Mouse (Mus musculus): ENCODE results near the gene Tas2r126. TPM values are rescaled to one million over a fixed set of nuclear protein-coding genes. Genes with fewer than 3 reads are reported as not detected.

Gene Tas2r126
- not detected in 2 replicates for polyA plus RNA-seq (2015; fragmentation: Nextera tagmentation; extraction: Ambion mirVana)

- H3K27me3 ChIP-seq (ENCODE audit: control insufficient read depth, insufficient read depth, low read depth, low read length), result no peaks in the 10 kb centered on the region
- WGBS, result 88% methylated on average over 6 of the region's 6 CpGs
- no peak within 1 kb of the TSS for H3K9ac ChIP-seq (ENCODE audit: low read depth, low read length)
- H3K9me3 ChIP-seq (replicated peaks; ENCODE audit: control insufficient read depth, low read length, poor library complexity, severe bottlenecking), result no peaks in the 10 kb centered on the region
- H3K4me2 ChIP-seq (ENCODE audit: low read length), result no peak within 1 kb of the TSS
- no peaks in the 10 kb centered on the region for H3K36me3 ChIP-seq (ENCODE audit: control insufficient read depth, insufficient read depth, low read length)
- no peak within 1 kb of the TSS for H3K27ac ChIP-seq (ENCODE audit: low read length)
- no peaks in the 10 kb centered on the region for H3K4me1 ChIP-seq (ENCODE audit: control insufficient read depth, insufficient read depth, low read length)
- ATAC-seq, result no peak
- no peak within 1 kb of the TSS for H3K4me3 ChIP-seq (ENCODE audit: low read depth, low read length)
Measured at GRCm38 (mm10) chr6:42434446-42434845, at the start of gene Tas2r126. Gene Tas2r126 (plus strand): TSS chr6:42434535.

- H3K9ac ChIP-seq (ENCODE audit: low read depth, low read length), result no peak overlapping the region
- no peak overlapping the region for H3K4me3 ChIP-seq (ENCODE audit: low read depth, low read length)
- no peak overlapping the region for H3K27ac ChIP-seq (ENCODE audit: low read length)
- H3K4me2 ChIP-seq (ENCODE audit: low read length), result no peak overlapping the region
- ATAC-seq, result no peak
- no peaks in the 10 kb centered on the region for H3K9me3 ChIP-seq (replicated peaks; ENCODE audit: control insufficient read depth, low read length, poor library complexity, severe bottlenecking)
- no peaks in the 10 kb centered on the region; the same call in 1 of the 2 replicates for H3K4me1 ChIP-seq (ENCODE audit: control insufficient read depth, insufficient read depth, low read length)
- no peaks in the 10 kb centered on the region for H3K36me3 ChIP-seq (ENCODE audit: control insufficient read depth, insufficient read depth, low read length)
- 91% methylated on average over 4 of the region's 4 CpGs for WGBS
- no peaks in the 10 kb centered on the region for H3K27me3 ChIP-seq (ENCODE audit: control insufficient read depth, insufficient read depth, low read depth, low read length)
Measured at GRCm38 (mm10) chr6:42385635-42386034, 48.7 kb upstream of the Tas2r126 start.

GRCm38 (mm10) chr6:42391796-42392330 lies 42.5 kb upstream of the Tas2r126 start:
- no peak for ATAC-seq
- H3K9ac ChIP-seq (ENCODE audit: low read depth, low read length), result no peak overlapping the region
- H3K4me1 ChIP-seq (ENCODE audit: control insufficient read depth, insufficient read depth, low read length), result no peaks in the 10 kb centered on the region
- H3K9me3 ChIP-seq (replicated peaks; ENCODE audit: control insufficient read depth, low read length, poor library complexity, severe bottlenecking), result no peaks in the 10 kb centered on the region
- H3K4me2 ChIP-seq (ENCODE audit: low read length), result no peak overlapping the region
- no peak overlapping the region for H3K4me3 ChIP-seq (ENCODE audit: low read depth, low read length)
- H3K27me3 ChIP-seq (ENCODE audit: control insufficient read depth, insufficient read depth, low read depth, low read length), result no peaks in the 10 kb centered on the region
- 59% methylated on average over 2 of the region's 2 CpGs for WGBS
- H3K36me3 ChIP-seq (ENCODE audit: control insufficient read depth, insufficient read depth, low read length), result no peaks in the 10 kb centered on the region
- H3K27ac ChIP-seq (ENCODE audit: low read length), result no peak overlapping the region

GRCm38 (mm10) chr6:42395960-42396809 lies 38.1 kb upstream of the Tas2r126 start:
- no peak for ATAC-seq
- WGBS, result 74% methylated on average over 9 of the region's 9 CpGs
- no peak overlapping the region for H3K27ac ChIP-seq (ENCODE audit: low read length)

GRCm38 (mm10) chr6:42397041-42397657 lies 37.2 kb upstream of the Tas2r126 start:
- WGBS, result 77% methylated on average over 3 of the region's 3 CpGs
- no peak for ATAC-seq
- Histone ChIP-seq H3K4me2 (ENCODE audit: low read length) (no peak overlapping the region), H3K9me3 (replicated peaks; ENCODE audit: control insufficient read depth, low read length, poor library complexity, severe bottlenecking) (no peaks in the 10 kb centered on the region), H3K4me1 (ENCODE audit: control insufficient read depth, insufficient read depth, low read length) (no peaks in the 10 kb centered on the region), H3K27ac (ENCODE audit: low read length) (no peak overlapping the region), H3K36me3 (ENCODE audit: control insufficient read depth, insufficient read depth, low read length) (no peaks in the 10 kb centered on the region), H3K4me3 (ENCODE audit: low read depth, low read length) (no peak overlapping the region), H3K9ac (ENCODE audit: low read depth, low read length) (no peak overlapping the region), H3K27me3 (ENCODE audit: control insufficient read depth, insufficient read depth, low read depth, low read length) (no peaks in the 10 kb centered on the region)

More at GRCm38 (mm10) chr6:42395960-42396809, 38.1 kb upstream of the Tas2r126 start:
- Histone ChIP-seq H3K4me1 (ENCODE audit: control insufficient read depth, insufficient read depth, low read length) (no peaks in the 10 kb centered on the region), H3K4me2 (ENCODE audit: low read length) (no peak overlapping the region), H3K36me3 (ENCODE audit: control insufficient read depth, insufficient read depth, low read length) (no peaks in the 10 kb centered on the region), H3K9me3 (replicated peaks; ENCODE audit: control insufficient read depth, low read length, poor library complexity, severe bottlenecking) (no peaks in the 10 kb centered on the region), H3K27me3 (ENCODE audit: control insufficient read depth, insufficient read depth, low read depth, low read length) (no peaks in the 10 kb centered on the region), H3K9ac (ENCODE audit: low read depth, low read length) (no peak overlapping the region), H3K4me3 (ENCODE audit: low read depth, low read length) (no peak overlapping the region)

GRCm38 (mm10) chr6:42398285-42398684 lies 36.0 kb upstream of the Tas2r126 start:
- H3K9me3 ChIP-seq (replicated peaks; ENCODE audit: control insufficient read depth, low read length, poor library complexity, severe bottlenecking), result no peaks in the 10 kb centered on the region
- no peak overlapping the region for H3K9ac ChIP-seq (ENCODE audit: low read depth, low read length)
- no peaks in the 10 kb centered on the region for H3K27me3 ChIP-seq (ENCODE audit: control insufficient read depth, insufficient read depth, low read depth, low read length)
- H3K4me2 ChIP-seq (ENCODE audit: low read length), result no peak overlapping the region
- H3K4me1 ChIP-seq (ENCODE audit: control insufficient read depth, insufficient read depth, low read length), result no peaks in the 10 kb centered on the region
- no peak overlapping the region for H3K4me3 ChIP-seq (ENCODE audit: low read depth, low read length)
- no peak overlapping the region for H3K27ac ChIP-seq (ENCODE audit: low read length)
- H3K36me3 ChIP-seq (ENCODE audit: control insufficient read depth, insufficient read depth, low read length), result no peaks in the 10 kb centered on the region
- WGBS, result 93% methylated on average over 3 of the region's 3 CpGs
- ATAC-seq, result no peak

- 100% methylated on average over 1 of the region's 1 CpGs for WGBS
- Histone ChIP-seq H3K9me3 (replicated peaks; ENCODE audit: control insufficient read depth, low read length, poor library complexity, severe bottlenecking) (no peaks in the 10 kb centered on the region), H3K4me3 (ENCODE audit: low read depth, low read length) (no peak overlapping the region), H3K27me3 (ENCODE audit: control insufficient read depth, insufficient read depth, low read depth, low read length) (no peaks in the 10 kb centered on the region), H3K4me2 (ENCODE audit: low read length) (no peak overlapping the region), H3K27ac (ENCODE audit: low read length) (no peak overlapping the region), H3K36me3 (ENCODE audit: control insufficient read depth, insufficient read depth, low read length) (no peaks in the 10 kb centered on the region), H3K9ac (ENCODE audit: low read depth, low read length) (no peak overlapping the region), H3K4me1 (ENCODE audit: control insufficient read depth, insufficient read depth, low read length) (no peaks in the 10 kb centered on the region)
- no peak for ATAC-seq
Measured at GRCm38 (mm10) chr6:42398998-42399397, 35.3 kb upstream of the Tas2r126 start.

GRCm38 (mm10) chr6:42399938-42400337 lies 34.4 kb upstream of the Tas2r126 start, which contains the start of gene Tas2r143:
Gene Tas2r143 (plus strand): TSS chr6:42400238.
- Histone ChIP-seq H3K36me3 (ENCODE audit: control insufficient read depth, insufficient read depth, low read length) (no peaks in the 10 kb centered on the region), H3K9me3 (replicated peaks; ENCODE audit: control insufficient read depth, low read length, poor library complexity, severe bottlenecking) (no peaks in the 10 kb centered on the region), H3K4me2 (ENCODE audit: low read length) (no peak within 1 kb of the TSS), H3K9ac (ENCODE audit: low read depth, low read length) (no peak within 1 kb of the TSS), H3K4me1 (ENCODE audit: control insufficient read depth, insufficient read depth, low read length) (no peaks in the 10 kb centered on the region), H3K27me3 (ENCODE audit: control insufficient read depth, insufficient read depth, low read depth, low read length) (no peaks in the 10 kb centered on the region), H3K27ac (ENCODE audit: low read length) (no peak within 1 kb of the TSS), H3K4me3 (ENCODE audit: low read depth, low read length) (no peak within 1 kb of the TSS)
- 95% methylated on average over 1 of the region's 1 CpGs for WGBS
- no peak for ATAC-seq

GRCm38 (mm10) chr6:42405134-42405533 lies 29.2 kb upstream of the Tas2r126 start, which contains the start of gene Tas2r135:
Gene Tas2r135 (plus strand): TSS chr6:42405434.
- Histone ChIP-seq H3K4me2 (ENCODE audit: low read length) (no peak within 1 kb of the TSS), H3K9me3 (replicated peaks; ENCODE audit: control insufficient read depth, low read length, poor library complexity, severe bottlenecking) (no peaks in the 10 kb centered on the region), H3K9ac (ENCODE audit: low read depth, low read length) (no peak within 1 kb of the TSS), H3K27ac (ENCODE audit: low read length) (no peak within 1 kb of the TSS), H3K27me3 (ENCODE audit: control insufficient read depth, insufficient read depth, low read depth, low read length) (no peaks in the 10 kb centered on the region), H3K4me1 (ENCODE audit: control insufficient read depth, insufficient read depth, low read length) (no peaks in the 10 kb centered on the region), H3K36me3 (ENCODE audit: control insufficient read depth, insufficient read depth, low read length) (no peaks in the 10 kb centered on the region), H3K4me3 (ENCODE audit: low read depth, low read length) (no peak within 1 kb of the TSS)
- ATAC-seq, result no peak
- 90% methylated on average over 2 of the region's 2 CpGs for WGBS
